ENCODE assay signal across 26 mouse cellular contexts in the genomic region with DNA sequence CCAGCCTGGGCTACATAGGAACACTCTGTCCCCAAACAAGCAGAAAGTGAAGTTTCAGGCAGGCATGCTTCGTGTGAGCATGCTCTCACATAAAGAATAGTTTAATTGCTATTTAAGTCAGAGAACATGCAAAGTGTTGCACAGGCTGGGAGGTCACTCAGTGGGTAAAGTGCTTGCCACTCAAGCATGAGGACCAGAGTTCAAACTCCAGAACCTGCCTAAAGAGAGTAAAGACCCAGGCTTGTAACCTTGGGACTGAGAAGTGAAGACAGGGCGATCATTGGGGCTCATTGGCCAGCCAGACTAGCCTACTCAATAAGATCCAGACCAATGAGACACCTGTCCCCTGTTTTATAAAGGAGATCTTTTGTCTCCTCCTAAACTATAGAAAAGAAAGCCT. TPM values are rescaled to one million over a fixed set of nuclear protein-coding genes. Genes with fewer than 3 reads are reported as not detected.
DNase-seq lines count a peak whose midpoint lies in the region; ATAC-seq lines count a peak whose summit lies in the region.
"Had no signal": no experiment of that assay in that cellular context is flagged by ENCODE, and none has a peak within 500 bp of the region (broad histone marks: within the 10 kb centered on the region; RNA-seq: fewer than 3 reads in every experiment).

No protein-coding gene starts in this region.

- no peak for ATAC-seq in kidney, embryonic 15.5 days (replicated peaks; ENCODE audit: low FRiP score)
- ATAC-seq: activated CD4-positive, CD25-positive, alpha-beta regulatory T cell, adult 4 months; CD4-positive, CD25-positive, alpha-beta regulatory T cell, adult 4 months; forebrain, embryonic 13.5 days; forebrain, embryonic 15.5 days; Patski had no signal

- H3K9ac ChIP-seq in kidney, embryonic 15.5 days: no peak overlapping the region
- H3K9ac ChIP-seq: embryonic facial prominence, embryonic 12.5 days; forebrain, embryonic 13.5 days; forebrain, embryonic 15.5 days had no signal

- H3K27me3 ChIP-seq in kidney, embryonic 15.5 days: no peaks in the 10 kb centered on the region
- H3K27me3 ChIP-seq: CH12.LX; embryonic facial prominence, embryonic 12.5 days; forebrain, embryonic 13.5 days; forebrain, embryonic 15.5 days; Patski had no signal

- H3K4me3 ChIP-seq in kidney, embryonic 15.5 days (replicated peaks): no peak overlapping the region
- H3K4me3 ChIP-seq: embryonic facial prominence, embryonic 10.5 days; embryonic facial prominence, embryonic 12.5 days; forebrain, embryonic 13.5 days; forebrain, embryonic 15.5 days had no signal

- H3K9me3 ChIP-seq in kidney, embryonic 15.5 days (replicated peaks): no peaks in the 10 kb centered on the region
- H3K9me3 ChIP-seq: embryonic facial prominence, embryonic 10.5 days; embryonic facial prominence, embryonic 12.5 days; forebrain, embryonic 13.5 days; forebrain, embryonic 15.5 days had no signal

- no peak overlapping the region for H3K27ac ChIP-seq in kidney, embryonic 15.5 days
- H3K27ac ChIP-seq: embryonic facial prominence, embryonic 10.5 days; embryonic facial prominence, embryonic 12.5 days; forebrain, embryonic 13.5 days; forebrain, embryonic 15.5 days had no signal

- WGBS in kidney, embryonic 15.5 days: 82% methylated on average over 2 of the region's 2 CpGs

- H3K36me3 ChIP-seq in kidney, embryonic 15.5 days: no peaks in the 10 kb centered on the region
- H3K36me3 ChIP-seq: embryonic facial prominence, embryonic 10.5 days; embryonic facial prominence, embryonic 12.5 days; forebrain, embryonic 15.5 days; G1E had no signal

- no peaks in the 10 kb centered on the region for H3K4me1 ChIP-seq in kidney, embryonic 15.5 days
- H3K4me1 ChIP-seq: embryonic facial prominence, embryonic 10.5 days; embryonic facial prominence, embryonic 12.5 days; forebrain, embryonic 13.5 days; forebrain, embryonic 15.5 days had no signal

- no peak overlapping the region for H3K4me2 ChIP-seq in kidney, embryonic 15.5 days
- H3K4me2 ChIP-seq: embryonic facial prominence, embryonic 12.5 days; forebrain, embryonic 13.5 days; forebrain, embryonic 15.5 days had no signal

- DNase-seq in kidney, adult 11 months: peak; percentile 15
- DNase-seq in kidney, postnatal 10 days: no peak
- DNase-seq in kidney, adult 8-10 months: peak; percentile 28 to 30
- no peak for DNase-seq in kidney, postnatal 4 days
- peak; percentile 26 to 31 for DNase-seq in kidney, postnatal 36 days
- DNase-seq: adrenal gland, adult 8-10 months; adrenal gland, postnatal 14 days; adrenal gland, postnatal 36 days; B cell, adult 2 months; cerebellum, adult 11-12 months; cerebellum, adult 2 months; cerebellum, adult 9-10 months; cerebellum, postnatal 10 days; cerebellum, postnatal 25 days had no signal

RNA-seq across cellular contexts. Expression of gene Tchhl1, which starts 20.0 kb away (rescaled TPM):
- polyA plus RNA-seq in kidney, embryonic 15.5 days (2015; fragmentation: Nextera tagmentation; extraction: Ambion mirVana): 0.15 and 0.38 TPM in 2 replicates
- polyA plus RNA-seq: activated CD4-positive, CD25-positive, alpha-beta regulatory T cell, adult 4 months; CD4-positive, CD25-positive, alpha-beta regulatory T cell, adult 4 months; cerebellum, adult 2 months; cortical plate, adult 2 months; embryonic facial prominence, embryonic 10.5 days; embryonic facial prominence, embryonic 12.5 days; forebrain, embryonic 11.5 days; forebrain, embryonic 13.5 days; forebrain, embryonic 15.5 days; G1E had no signal

RNA-seq across cellular contexts. Expression of gene S100a11, which starts 31.7 kb away (rescaled TPM):
- polyA plus RNA-seq in kidney, embryonic 15.5 days (2015; fragmentation: Nextera tagmentation; extraction: Ambion mirVana): 1,358 and 1,377 TPM in 2 replicates
- polyA plus RNA-seq: G1E had no signal

RNA-seq across cellular contexts. Expression of gene Tchh, which starts 46.4 kb away (rescaled TPM):
- polyA plus RNA-seq in kidney, embryonic 15.5 days (2015; fragmentation: Nextera tagmentation; extraction: Ambion mirVana): 4.0 and 5.0 TPM in 2 replicates
- polyA plus RNA-seq: activated CD4-positive, CD25-positive, alpha-beta regulatory T cell, adult 4 months; CD4-positive, CD25-positive, alpha-beta regulatory T cell, adult 4 months; G1E had no signal

Comparison
In these comparisons a context has a peak if more than half of its experiments do, and no peak if none do; other contexts are left out.
1. DNase-seq: peak in kidney, adult 11 months (single experiment), kidney, adult 8-10 months (2 of 2) and kidney, postnatal 36 days (2 of 2); none in kidney, postnatal 10 days (single experiment) and kidney, postnatal 4 days (0 of 2).